Mouse (Mus musculus) midbrain, embryonic 12.5 days (tissue): ENCODE measurements around the gene Olfr593. TPM values are rescaled to one million over a fixed set of nuclear protein-coding genes. Genes with fewer than 3 reads are reported as not detected.
"Not testable (repeated sequence)": the region's sequence is repeated elsewhere in the genome, so short reads cannot be mapped to it uniquely, and the experiment has no call there.

Experiments
- ATAC-seq: fragments of 200-750 bp; cut with Nextera tagmentation; 2 replicates; pipeline ENCODE4 v1.8.0; 2017; ENCODE audit warnings: low read depth, moderate TSS enrichment, moderate library complexity; ENCODE audit not compliant: low FRiP score
- H3K27ac ChIP-seq: fragments of 300-500 bp; sonication (generic); replicated peaks from 2 replicates; pipeline ENCODE4 v1.5.1; 2016; ENCODE audit warnings: mild to moderate bottlenecking
- H3K27me3 ChIP-seq: fragments of 300-500 bp; sonication (generic); 2 replicates; pipeline ENCODE4 v1.6.1; 2016; ENCODE audit warnings: mild to moderate bottlenecking
- H3K36me3 ChIP-seq: fragments of 300-500 bp; sonication (generic); 2 replicates; pipeline ENCODE4 v1.6.1; 2016
- H3K4me1 ChIP-seq: fragments of 300-500 bp; sonication (generic); 2 replicates; pipeline ENCODE4 v1.6.1; 2016
- H3K4me2 ChIP-seq: fragments of 300-500 bp; sonication (generic); replicated peaks from 2 replicates; pipeline ENCODE4 v1.6.1; 2016; ENCODE audit warnings: mild to moderate bottlenecking, moderate library complexity
- H3K4me3 ChIP-seq: fragments of 300-500 bp; sonication (generic); 2 replicates; pipeline ENCODE4 v1.5.1; 2016; ENCODE audit warnings: mild to moderate bottlenecking
- H3K9ac ChIP-seq: fragments of 300-500 bp; sonication (generic); replicated peaks from 2 replicates; pipeline ENCODE4 v1.6.1; 2016; ENCODE audit warnings: mild to moderate bottlenecking, moderate library complexity
- H3K9me3 ChIP-seq: fragments of 300-500 bp; sonication (generic); 2 replicates; pipeline ENCODE4 v1.6.1; 2016; ENCODE audit warnings: mild to moderate bottlenecking
- WGBS: fragments of 180-500 bp; shearing (Covaris S2); methylation state at CpG from one replicate; pipeline ENCODE4 v1.1.7; 2016; 5-methylcytosine and 5-hydroxymethylcytosine counted together
- microRNA-seq: library from miRNA; unstranded; fragments of <30 nt; microRNA quantifications from one replicate; pipeline ENCODE4, GENCODE M21; 2017
- polyA plus RNA-seq: library from polyadenylated mRNA; unstranded; fragments of >200 nt; fragmentation: Nextera tagmentation; extraction: Ambion mirVana; gene quantifications from 2 replicates; pipeline ENCODE4 v1.2.1, GENCODE M21; 2016

The Olfr593 gene
- polyA plus RNA-seq = not detected in 2 replicates

DNA sequence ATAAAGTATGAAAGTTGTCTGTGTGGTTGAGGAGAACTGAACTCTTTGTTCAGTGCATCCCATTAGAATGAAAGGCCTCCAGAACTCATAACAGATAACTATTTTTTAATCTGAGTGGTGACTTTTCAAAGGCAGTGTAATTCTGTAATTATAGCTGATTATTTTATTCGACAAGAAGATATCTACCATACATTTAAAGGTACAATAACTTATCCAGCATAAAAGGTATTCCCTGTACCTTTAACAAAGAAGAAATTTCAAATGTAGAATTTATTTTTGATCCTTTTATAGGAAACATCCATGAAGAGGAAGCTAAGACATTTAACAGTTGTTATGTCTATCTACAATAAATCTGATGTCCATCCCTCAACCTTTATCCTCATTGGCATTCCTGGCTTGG, at the start of gene Olfr593:
Gene Olfr593 (plus strand): TSS at position 301 of the 400 bp plus-strand sequence.
- Histone ChIP-seq H3K27me3 (no peaks in the 10 kb centered on the region), H3K9ac (no peak within 1 kb of the TSS), H3K36me3 (no peaks in the 10 kb centered on the region), H3K27ac (no peak within 1 kb of the TSS), H3K4me3 (no peak within 1 kb of the TSS), H3K9me3 (no peaks in the 10 kb centered on the region), H3K4me2 (no peak within 1 kb of the TSS), H3K4me1 (no peaks in the 10 kb centered on the region)
- no peak for ATAC-seq
- WGBS = 69% methylated on average over 1 of the region's 1 CpGs

DNA sequence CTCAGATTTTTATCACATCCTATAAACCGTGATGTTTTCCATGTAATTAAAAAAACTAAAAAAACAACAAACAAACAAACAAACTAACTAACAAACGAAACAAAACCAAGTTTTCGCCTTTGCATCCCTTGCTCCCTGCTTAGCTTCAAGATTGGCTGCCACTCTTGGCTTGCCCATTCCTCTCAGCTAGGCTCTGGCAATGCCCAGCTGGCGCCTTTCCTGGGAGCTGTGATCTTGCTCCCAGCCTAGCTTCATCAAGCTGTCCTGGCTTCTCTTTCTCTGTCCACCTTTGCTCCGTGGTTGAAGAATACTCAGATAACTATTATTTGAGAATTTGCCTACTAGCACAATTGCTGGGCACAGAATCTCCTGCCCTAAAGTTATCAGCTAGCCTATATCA, 42.0 kb upstream of the Olfr593 start:
- no peaks in the 10 kb centered on the region for H3K27me3 ChIP-seq
- H3K4me2 ChIP-seq = no peak overlapping the region
- H3K9ac ChIP-seq = no peak overlapping the region
- no peak overlapping the region for H3K27ac ChIP-seq
- H3K36me3 ChIP-seq = no peaks in the 10 kb centered on the region
- H3K9me3 ChIP-seq = no peaks in the 10 kb centered on the region
- no peak overlapping the region for H3K4me3 ChIP-seq
- ATAC-seq = no peak
- no peaks in the 10 kb centered on the region for H3K4me1 ChIP-seq
- WGBS = 78% methylated on average over 5 of the region's 5 CpGs

DNA sequence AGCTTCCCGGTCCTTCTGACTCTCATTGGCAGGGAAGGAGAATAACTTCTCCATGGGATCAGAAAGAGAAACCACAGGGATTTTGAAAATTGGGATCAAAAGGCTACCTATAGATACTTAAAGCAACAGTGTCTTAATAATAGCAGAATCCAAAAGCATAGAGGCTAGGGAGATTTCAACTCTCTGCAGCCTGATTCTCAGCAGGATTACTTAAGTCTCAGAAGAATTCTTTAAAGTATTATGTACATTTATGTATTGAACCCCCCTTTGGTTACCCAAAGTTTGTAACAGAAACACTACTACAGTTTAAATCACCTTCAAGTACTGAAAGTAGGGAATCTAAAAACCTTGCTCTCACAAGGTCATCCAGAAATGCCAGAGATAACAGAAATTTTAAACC, 33.4 kb upstream of the Olfr593 start, which contains the start of gene Olfr591:
Gene Olfr591 (minus strand): TSS at position 101 of the 400 bp plus-strand sequence.
- H3K36me3 ChIP-seq = no peaks in the 10 kb centered on the region
- H3K27ac ChIP-seq = no peak within 1 kb of the TSS
- H3K27me3 ChIP-seq = no peaks in the 10 kb centered on the region
- WGBS = 84% methylated on average over 1 of the region's 1 CpGs
- H3K4me1 ChIP-seq = no peaks in the 10 kb centered on the region
- H3K4me3 ChIP-seq = no peak within 1 kb of the TSS
- no peak for ATAC-seq
- H3K9ac ChIP-seq = no peak within 1 kb of the TSS
- no peak within 1 kb of the TSS for H3K4me2 ChIP-seq
- H3K9me3 ChIP-seq = 0 out of 2 replicates have a peak, but pooled peaks cover 3% of the 10 kb centered on the region

DNA sequence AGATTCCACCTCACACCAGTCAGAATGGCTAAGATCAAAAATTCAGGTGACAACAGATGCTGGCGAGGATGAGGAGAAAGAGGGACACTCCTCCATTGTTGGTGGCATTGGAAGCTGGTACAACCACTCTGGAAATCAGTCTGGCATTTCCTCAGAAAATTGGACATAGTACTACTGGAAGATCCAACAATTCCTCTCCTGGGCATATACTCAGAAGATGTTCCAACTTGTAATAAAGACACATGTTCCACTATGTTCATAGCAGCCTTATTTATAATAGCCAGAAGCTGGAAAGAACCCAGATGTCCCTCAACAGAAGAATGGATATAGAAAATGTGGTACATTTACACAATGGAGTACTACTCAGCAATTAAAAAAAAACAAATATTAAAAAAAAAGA, 27.2 kb upstream of the Olfr593 start, which contains the start of gene Olfr592:
Gene Olfr592 (plus strand): TSS at position 301 of the 400 bp plus-strand sequence.
- WGBS = 86% methylated on average over 1 of the region's 1 CpGs
- H3K4me2 ChIP-seq, H3K4me3 ChIP-seq, H3K27ac ChIP-seq, H3K36me3 ChIP-seq, H3K27me3 ChIP-seq, ATAC-seq, H3K9me3 ChIP-seq, H3K4me1 ChIP-seq, H3K9ac ChIP-seq: not testable (repeated sequence)

DNA sequence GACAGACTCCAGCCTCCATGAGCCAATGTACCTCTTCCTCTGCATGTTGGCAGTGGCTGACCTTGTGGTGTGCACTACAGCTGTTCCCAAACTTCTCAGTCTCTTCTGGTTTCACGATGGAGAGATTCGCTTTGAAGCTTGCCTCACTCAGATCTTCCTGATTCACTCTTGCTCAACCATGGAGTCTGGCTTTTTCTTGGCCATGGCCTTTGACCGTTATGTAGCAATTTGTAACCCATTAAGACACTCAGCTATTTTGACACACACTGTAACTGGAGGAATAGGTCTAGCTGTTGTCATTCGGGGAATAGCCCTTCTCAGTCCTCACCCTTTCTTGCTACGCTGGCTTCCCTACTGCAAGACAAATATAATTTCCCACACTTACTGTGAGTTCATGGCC, 388 bp downstream of the Olfr593 start:
- H3K27me3 ChIP-seq, H3K9ac ChIP-seq, H3K27ac ChIP-seq, H3K9me3 ChIP-seq, H3K4me1 ChIP-seq, H3K4me2 ChIP-seq, H3K4me3 ChIP-seq, H3K36me3 ChIP-seq, ATAC-seq: not testable (repeated sequence)
- 90% methylated on average over 5 of the region's 5 CpGs for WGBS

DNA sequence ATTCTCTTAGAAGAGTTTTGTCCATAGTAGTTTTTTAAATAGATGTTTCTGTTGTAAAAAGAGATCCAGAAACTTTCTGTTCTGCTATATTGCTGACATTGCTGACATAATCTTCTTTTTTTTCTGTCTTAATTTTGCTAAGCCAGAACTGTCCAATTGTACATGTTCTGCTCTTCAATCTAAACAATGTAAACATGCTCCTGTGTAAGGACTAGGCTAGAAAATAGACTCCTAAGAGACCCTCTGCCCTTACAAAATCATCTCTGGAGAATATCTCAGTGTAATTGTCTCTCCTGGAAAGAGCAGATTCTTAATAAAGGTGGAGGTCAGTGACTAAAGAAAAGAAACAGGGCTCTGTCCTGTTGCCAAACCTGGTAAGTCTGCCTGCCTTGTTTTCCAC, 5.0 kb downstream of the Olfr593 start, which contains the start of gene Olfr594:
Gene Olfr594 (plus strand): TSS at position 301 of the 400 bp plus-strand sequence.
- Histone ChIP-seq H3K9ac (no peak within 1 kb of the TSS), H3K4me3 (no peak within 1 kb of the TSS), H3K4me2 (no peak within 1 kb of the TSS), H3K36me3 (no peaks in the 10 kb centered on the region), H3K27me3 (no peaks in the 10 kb centered on the region), H3K27ac (no peak within 1 kb of the TSS), H3K9me3 (no peaks in the 10 kb centered on the region), H3K4me1 (no peaks in the 10 kb centered on the region)
- no peak for ATAC-seq

DNA sequence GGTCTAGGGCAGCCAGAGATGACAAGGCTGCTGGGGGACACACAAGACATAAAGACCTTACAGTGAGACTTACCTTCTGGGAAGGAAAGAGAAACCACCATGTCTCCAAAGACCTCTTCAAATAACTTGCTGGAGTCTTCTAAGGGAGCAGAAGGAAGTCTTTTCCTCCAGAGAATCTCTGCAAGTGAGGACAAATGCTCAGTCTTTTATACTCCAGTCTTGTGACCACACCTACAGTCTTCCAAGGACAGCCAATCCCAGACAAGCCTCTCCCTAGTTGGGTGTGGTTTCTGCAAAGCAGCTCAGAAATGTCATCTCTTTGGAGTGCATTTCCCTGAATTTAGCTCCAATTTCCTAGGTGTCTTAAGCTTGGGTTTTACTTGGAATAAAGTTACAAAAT, 40.7 kb downstream of the Olfr593 start, which contains the start of gene Usp17ld:
Gene Usp17ld (minus strand): TSS at position 101 of the 400 bp plus-strand sequence.
- H3K4me3 ChIP-seq, H3K27me3 ChIP-seq, H3K4me2 ChIP-seq, H3K27ac ChIP-seq, H3K4me1 ChIP-seq, H3K36me3 ChIP-seq, H3K9ac ChIP-seq, ATAC-seq, H3K9me3 ChIP-seq: not testable (repeated sequence)

Small RNAs within 50 kb of the gene (microRNA-seq; reads per million reads assigned to microRNA genes)
- not detected for gene Gm25171

Other genes with a start within 250 kb of the Olfr593 start
- not detected in 2 replicates for gene Olfr576, start 249.2 kb upstream of the Olfr593 start, polyA plus RNA-seq
- not detected in 2 replicates for gene Olfr577, start 235.9 kb upstream of the Olfr593 start, polyA plus RNA-seq
- not detected in 2 replicates for gene Olfr578, start 222.5 kb upstream of the Olfr593 start, polyA plus RNA-seq
- gene Olfr582, start 173.8 kb upstream of the Olfr593 start, polyA plus RNA-seq = not detected in 2 replicates
- gene Olfr583, start 160.6 kb upstream of the Olfr593 start, polyA plus RNA-seq = not detected in 2 replicates
- not detected in 2 replicates for gene Olfr584, start 130.0 kb upstream of the Olfr593 start, polyA plus RNA-seq
- gene Olfr585, start 114.1 kb upstream of the Olfr593 start, polyA plus RNA-seq = not detected in 2 replicates
- not detected in 2 replicates for gene Olfr586, start 86.2 kb upstream of the Olfr593 start, polyA plus RNA-seq
- gene Olfr588-ps1, start 71.0 kb upstream of the Olfr593 start, polyA plus RNA-seq = not detected in 2 replicates
- not detected in 2 replicates for gene Olfr589, start 55.5 kb upstream of the Olfr593 start, polyA plus RNA-seq
- gene Olfr591, start 33.5 kb upstream of the Olfr593 start, polyA plus RNA-seq = not detected in 2 replicates
- not detected in 2 replicates for gene Olfr592, start 27.1 kb upstream of the Olfr593 start, polyA plus RNA-seq
- gene Olfr594, start 5.1 kb downstream of the Olfr593 start, polyA plus RNA-seq = not detected in 2 replicates
- gene Usp17ld, start 40.6 kb downstream of the Olfr593 start, polyA plus RNA-seq = not detected in 2 replicates
- gene Olfr596, start 93.8 kb downstream of the Olfr593 start, polyA plus RNA-seq = not detected in 2 replicates
- not detected in 2 replicates for gene Olfr597, start 104.5 kb downstream of the Olfr593 start, polyA plus RNA-seq
- not detected in 2 replicates for gene Olfr598, start 111.7 kb downstream of the Olfr593 start, polyA plus RNA-seq
- not detected in 2 replicates for gene Olfr599, start 124.1 kb downstream of the Olfr593 start, polyA plus RNA-seq
- not detected in 2 replicates for gene Olfr600, start 137.8 kb downstream of the Olfr593 start, polyA plus RNA-seq
- gene Olfr601, start 150.8 kb downstream of the Olfr593 start, polyA plus RNA-seq = not detected in 2 replicates
- not detected in 2 replicates for gene Olfr603, start 174.3 kb downstream of the Olfr593 start, polyA plus RNA-seq
- gene Usp17lc, start 203.2 kb downstream of the Olfr593 start, polyA plus RNA-seq = not detected in 2 replicates
- not detected in 2 replicates for gene Olfr605, start 233.6 kb downstream of the Olfr593 start, polyA plus RNA-seq
- not detected in 2 replicates for gene Olfr606, start 237.2 kb downstream of the Olfr593 start, polyA plus RNA-seq